Mouse (Mus musculus) thymus, postnatal 10 days (tissue): ENCODE measurements around the gene Inf2.
A peak's percentile ranks its signal among the peaks of the same experiment; 100 is the strongest.

ENCODE experiments used
- DNase-seq, 2 experiments: peaks; one replicate each; pipeline ENCODE4 v3.0.0; 2021; ENCODE audit warnings: low spot score in 2 of 2

Gene Inf2

GRCm38 (mm10) chr12:112588426-112589256 lies at the start of gene Inf2:
Gene Inf2, plus strand, starts transcription at chr12:112588784.
- DNase-seq, result peak; percentile 65 to 71

- no peak for DNase-seq
These were observed 49.1 kb upstream of the Inf2 start for GRCm38 (mm10) chr12:112539466-112539965.

- no peak for DNase-seq
These were observed 48.3 kb upstream of the Inf2 start for GRCm38 (mm10) chr12:112540321-112540720.

GRCm38 (mm10) chr12:112541483-112542091 lies 47.0 kb upstream of the Inf2 start:
- no peak for DNase-seq

- no peak for DNase-seq
These were observed 46.2 kb upstream of the Inf2 start for GRCm38 (mm10) chr12:112542257-112542919.

GRCm38 (mm10) chr12:112542920-112543300 lies 45.7 kb upstream of the Inf2 start:
- DNase-seq, result peak; percentile 38 to 87

- no peak for DNase-seq
These were observed 44.6 kb upstream of the Inf2 start for GRCm38 (mm10) chr12:112543941-112544340.

- no peak for DNase-seq
These were observed 43.5 kb upstream of the Inf2 start for GRCm38 (mm10) chr12:112544946-112545701.

- DNase-seq, result no peak
These were observed 42.5 kb upstream of the Inf2 start for GRCm38 (mm10) chr12:112546110-112546509.

GRCm38 (mm10) chr12:112549287-112549686 lies 39.3 kb upstream of the Inf2 start:
- no peak for DNase-seq

- DNase-seq, result peak; percentile 69 to 86
These were observed 36.7 kb upstream of the Inf2 start for GRCm38 (mm10) chr12:112551861-112552375.

GRCm38 (mm10) chr12:112552520-112552919 lies 36.1 kb upstream of the Inf2 start:
- no peak for DNase-seq

- no peak for DNase-seq
These were observed 33.7 kb upstream of the Inf2 start for GRCm38 (mm10) chr12:112554900-112555299.

- no peak for DNase-seq
These were observed 32.0 kb upstream of the Inf2 start for GRCm38 (mm10) chr12:112556531-112557060.

GRCm38 (mm10) chr12:112557219-112557618 lies 31.4 kb upstream of the Inf2 start:
- no peak for DNase-seq

GRCm38 (mm10) chr12:112559231-112559630 lies 29.4 kb upstream of the Inf2 start:
- DNase-seq, result no peak

GRCm38 (mm10) chr12:112559671-112560070 lies 28.9 kb upstream of the Inf2 start:
- DNase-seq, result no peak

- DNase-seq, result peak in 1 of 2 experiments; percentile 39
These were observed 28.3 kb upstream of the Inf2 start for GRCm38 (mm10) chr12:112560176-112560797.

GRCm38 (mm10) chr12:112561163-112561562 lies 27.4 kb upstream of the Inf2 start:
- DNase-seq, result no peak

- DNase-seq, result no peak
These were observed 26.1 kb upstream of the Inf2 start for GRCm38 (mm10) chr12:112562462-112562861.

GRCm38 (mm10) chr12:112563011-112563410 lies 25.6 kb upstream of the Inf2 start:
- no peak for DNase-seq
